Mouse (Mus musculus) layer of hippocampus, adult 9-11 months (tissue): ENCODE results near the gene Nxf3.

ENCODE experiments used
- DNase-seq: peaks from one replicate; pipeline ENCODE4 v3.0.0; 2022

Nxf3 gene

GRCm38 (mm10) chrX:136085155-136085554 is at the start of gene Nxf3:
Nxf3 (minus strand) TSS chrX:136085255.
- no peak for DNase-seq

- DNase-seq, result peak; percentile 34
Observed at GRCm38 (mm10) chrX:136127744-136128064, 42.6 kb upstream of the Nxf3 start.

- DNase-seq, result no peak
Observed at GRCm38 (mm10) chrX:136127038-136127743, 42.1 kb upstream of the Nxf3 start.

- peak; percentile 87 for DNase-seq
Observed at GRCm38 (mm10) chrX:136115419-136115961, 30.4 kb upstream of the Nxf3 start.

GRCm38 (mm10) chrX:136115015-136115414 is 30.0 kb upstream of the Nxf3 start:
- no peak for DNase-seq

DNA sequence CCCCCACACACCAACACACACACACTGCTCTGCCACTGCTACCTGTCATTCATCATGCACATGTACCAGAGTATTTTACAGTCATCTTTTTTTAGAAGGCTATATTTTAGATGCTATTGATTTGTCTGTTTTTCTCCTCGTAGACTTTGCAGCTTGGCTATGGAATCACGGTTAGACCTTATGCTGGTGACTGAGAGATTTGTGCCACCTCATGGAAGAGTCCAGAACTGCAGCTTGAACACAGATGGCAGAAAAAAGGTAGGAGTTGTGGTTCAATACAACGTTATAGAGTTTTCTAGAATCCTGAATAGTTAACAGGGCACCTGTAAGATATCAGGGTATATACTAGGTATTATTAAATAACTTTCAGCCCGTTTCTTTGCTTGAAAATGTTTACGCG is 22.9 kb upstream of the Nxf3 start:
- peak; percentile 42 for DNase-seq

DNA sequence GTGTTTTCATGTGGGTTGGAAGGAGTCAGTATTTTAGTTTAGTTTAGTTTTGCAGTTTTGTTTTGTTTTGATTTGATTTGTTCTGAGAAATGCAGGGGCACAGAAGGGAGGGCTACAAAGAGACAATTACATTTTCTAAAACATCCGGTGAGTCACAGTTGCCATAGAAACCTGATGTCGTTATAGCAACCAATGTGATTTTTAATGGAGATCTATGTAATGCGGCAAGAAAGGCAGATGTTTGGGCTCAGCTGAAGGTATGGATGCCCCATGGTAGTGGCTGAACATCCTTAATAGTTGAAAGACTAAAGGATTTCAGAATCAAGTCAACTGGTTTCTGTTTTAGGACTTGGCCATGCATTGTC is 19.7 kb upstream of the Nxf3 start:
- peak; percentile 15 for DNase-seq

- peak; percentile 43 for DNase-seq
Observed at GRCm38 (mm10) chrX:136104046-136104723, 19.1 kb upstream of the Nxf3 start.

GRCm38 (mm10) chrX:136094421-136094820 is 9.4 kb upstream of the Nxf3 start:
- peak; percentile 72 for DNase-seq

- no peak for DNase-seq
Observed at GRCm38 (mm10) chrX:136092497-136093279, 7.6 kb upstream of the Nxf3 start.

- peak; percentile 53 for DNase-seq
Observed at GRCm38 (mm10) chrX:136068020-136068419, 17.0 kb downstream of the Nxf3 start, which contains the start of gene Bex2. Bex2 (minus strand) TSS chrX:136068236.

DNA sequence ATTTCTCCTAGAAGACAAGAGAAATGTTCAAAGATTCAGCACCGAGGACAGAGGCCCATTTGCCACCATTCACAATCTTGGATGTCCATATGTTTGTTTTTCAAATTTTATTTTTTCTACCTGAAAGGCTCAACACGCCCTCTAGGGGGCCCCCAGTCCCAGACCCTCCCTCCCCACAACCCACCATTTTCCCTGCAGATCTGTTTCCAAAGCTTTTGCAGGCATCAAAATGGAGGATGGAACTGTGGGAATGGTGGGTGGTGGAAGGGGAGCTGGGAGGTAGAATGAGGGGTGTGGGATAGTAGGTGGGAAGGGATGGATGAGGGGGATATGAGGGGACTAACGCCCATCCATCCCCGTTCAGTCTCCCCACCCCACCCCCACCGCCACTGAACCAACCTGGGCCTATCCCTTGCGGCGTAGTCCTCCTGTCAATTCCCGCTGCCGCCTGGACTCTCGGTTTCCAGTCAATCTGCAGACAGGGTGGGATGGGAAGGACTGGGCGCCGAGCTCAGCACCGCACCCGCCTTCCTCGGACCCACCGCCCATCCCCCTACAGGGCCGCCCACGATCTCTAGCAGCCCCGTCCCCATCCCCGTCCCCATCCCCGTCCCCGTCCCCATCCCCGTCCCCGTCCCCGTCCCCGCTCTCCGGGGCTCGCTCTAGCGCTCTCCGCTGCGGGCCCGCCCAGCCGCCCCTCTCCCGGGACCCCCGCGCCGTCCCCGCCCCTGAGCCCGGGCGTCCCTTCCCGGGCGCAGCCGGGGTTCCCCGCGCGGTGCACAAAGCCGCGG is 17.7 kb downstream of the Nxf3 start:
- peak; percentile 2 for DNase-seq

GRCm38 (mm10) chrX:136060698-136061097 is 24.4 kb downstream of the Nxf3 start:
- no peak for DNase-seq

DNA sequence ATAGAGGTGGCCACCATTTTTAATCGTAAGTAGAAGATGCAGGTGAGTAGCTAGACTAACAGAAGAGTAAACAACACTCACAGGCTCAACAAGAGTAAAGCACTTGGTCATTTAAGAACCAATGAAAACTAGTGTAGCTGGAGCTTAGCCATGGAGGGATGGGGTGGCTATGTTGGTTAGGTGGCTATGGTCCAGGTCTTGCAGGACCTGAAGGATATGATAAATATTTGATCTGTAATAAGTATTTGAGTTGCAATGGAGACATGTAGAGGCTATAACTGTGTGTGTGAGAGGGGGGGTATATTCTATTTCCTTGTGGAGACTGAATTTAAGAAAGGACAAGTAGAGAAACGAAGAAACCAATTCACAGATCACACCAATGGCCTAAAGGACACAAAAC is 33.8 kb downstream of the Nxf3 start:
- no peak for DNase-seq

- peak; percentile 59 for DNase-seq
Observed at GRCm38 (mm10) chrX:136047528-136047927, 37.5 kb downstream of the Nxf3 start.

GRCm38 (mm10) chrX:136043726-136044125 is 41.3 kb downstream of the Nxf3 start:
- no peak for DNase-seq

DNA sequence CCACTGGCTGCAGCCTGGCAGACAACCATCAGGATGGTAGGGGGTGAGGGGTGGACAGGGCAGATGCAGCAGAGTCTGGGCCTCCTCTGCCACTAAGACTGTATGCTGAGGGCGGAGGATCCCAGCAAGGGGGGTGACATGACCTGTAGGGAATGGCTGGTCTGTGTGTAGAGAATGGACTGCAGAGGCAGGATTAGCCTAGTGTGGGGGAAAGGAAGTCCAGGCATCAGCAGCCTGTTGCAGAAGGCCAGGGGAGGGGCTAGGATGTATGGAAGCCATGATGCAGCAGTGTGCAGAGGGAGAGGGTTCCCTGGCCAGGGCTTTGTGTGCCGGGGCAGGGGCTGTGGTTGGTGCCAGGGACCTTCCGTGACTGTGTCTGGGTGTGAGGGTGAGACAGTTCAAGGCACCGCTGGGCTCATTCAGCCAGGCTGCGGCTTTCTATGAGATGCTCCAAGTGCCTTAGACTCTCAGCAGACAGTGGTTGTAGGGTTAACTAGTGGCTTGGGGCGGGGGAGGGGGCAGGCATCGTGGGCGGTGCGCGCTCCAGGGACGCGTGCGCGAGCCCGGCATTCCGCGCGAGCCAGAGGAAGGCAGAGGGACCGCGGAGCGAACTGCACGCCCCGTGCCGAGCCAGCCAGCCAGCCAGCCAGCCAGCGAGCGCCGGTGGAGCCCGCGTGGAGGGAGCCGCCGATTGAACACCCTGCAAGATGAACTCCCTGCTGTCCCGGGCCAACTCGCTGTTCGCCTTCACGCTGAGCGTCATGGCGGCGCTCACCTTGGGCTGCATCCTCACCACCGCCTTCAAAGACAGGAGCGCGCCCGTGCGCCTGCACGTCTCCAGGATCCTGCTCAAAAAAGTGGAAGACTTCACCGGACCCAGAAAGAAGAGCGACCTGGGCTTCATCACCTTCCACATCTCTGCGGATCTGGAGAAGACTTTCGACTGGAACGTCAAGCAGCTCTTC is 52.0 kb downstream of the Nxf3 start, which contains the start of gene Arxes1:
Arxes1 (plus strand) TSS at position 569 of the 965 bp plus-strand sequence.
- peak; percentile 1 for DNase-seq

- DNase-seq, result peak; percentile 3
Observed at GRCm38 (mm10) chrX:136030331-136030730, 54.7 kb downstream of the Nxf3 start.
